Mouse (Mus musculus) embryonic facial prominence, embryonic 13.5 days (tissue): ENCODE results near the gene Clrn3. TPM values are rescaled to one million over a fixed set of nuclear protein-coding genes. Genes with fewer than 3 reads are reported as not detected.
"Not testable (repeated sequence)": the region's sequence is repeated elsewhere in the genome, so short reads cannot be mapped to it uniquely, and the experiment has no call there.

ENCODE experiments used
- ATAC-seq: fragments of 200-750 bp; cut with Nextera tagmentation; 2 replicates; pipeline ENCODE4 v1.8.0; 2017; ENCODE audit warnings: low read depth; ENCODE audit not compliant: insufficient number of reproducible peaks, insufficient read depth, low FRiP score, low TSS enrichment
- H3K27ac ChIP-seq: fragments of 300-500 bp; sonication (generic); 2 replicates; pipeline ENCODE4 v1.5.1; 2015; ENCODE audit warnings: moderate library complexity, mild to moderate bottlenecking, inconsistent platforms
- H3K27me3 ChIP-seq: fragments of 300-500 bp; sonication (generic); 2 replicates; pipeline ENCODE4 v1.6.1; 2015; ENCODE audit warnings: mild to moderate bottlenecking, inconsistent platforms
- H3K36me3 ChIP-seq: fragments of 300-500 bp; sonication (generic); 2 replicates; pipeline ENCODE4 v1.6.1; 2015; ENCODE audit warnings: mild to moderate bottlenecking, inconsistent platforms
- H3K4me1 ChIP-seq: fragments of 300-500 bp; sonication (generic); 2 replicates; pipeline ENCODE4 v1.6.1; 2015; ENCODE audit warnings: inconsistent platforms
- H3K4me2 ChIP-seq: fragments of 300-500 bp; sonication (generic); 2 replicates; pipeline ENCODE4 v1.6.1; 2015; ENCODE audit warnings: moderate library complexity, mild to moderate bottlenecking, inconsistent platforms
- H3K4me3 ChIP-seq: fragments of 300-500 bp; sonication (generic); 2 replicates; pipeline ENCODE4 v1.5.1; 2015; ENCODE audit warnings: mild to moderate bottlenecking, inconsistent platforms
- H3K9ac ChIP-seq: fragments of 300-500 bp; sonication (generic); 2 replicates; pipeline ENCODE4 v1.6.1; 2015; ENCODE audit warnings: mild to moderate bottlenecking, inconsistent platforms
- H3K9me3 ChIP-seq: fragments of 300-500 bp; sonication (generic); 2 replicates; pipeline ENCODE4 v1.6.1; 2016; ENCODE audit warnings: inconsistent platforms
- WGBS: fragments of 180-500 bp; shearing (Covaris S2); methylation state at CpG from one replicate; pipeline ENCODE4 v1.1.7; 2015; ENCODE audit warnings: mixed read lengths; 5-methylcytosine and 5-hydroxymethylcytosine counted together
- polyA plus RNA-seq: library from polyadenylated mRNA; unstranded; fragments of >200 nt; fragmentation: Nextera tagmentation; extraction: Ambion mirVana; gene quantifications from 2 replicates; pipeline ENCODE4 v1.2.1, GENCODE M21; 2015

Clrn3 gene
- polyA plus RNA-seq: 0.21 TPM in 1 of 2 replicates, not detected in the other

DNA sequence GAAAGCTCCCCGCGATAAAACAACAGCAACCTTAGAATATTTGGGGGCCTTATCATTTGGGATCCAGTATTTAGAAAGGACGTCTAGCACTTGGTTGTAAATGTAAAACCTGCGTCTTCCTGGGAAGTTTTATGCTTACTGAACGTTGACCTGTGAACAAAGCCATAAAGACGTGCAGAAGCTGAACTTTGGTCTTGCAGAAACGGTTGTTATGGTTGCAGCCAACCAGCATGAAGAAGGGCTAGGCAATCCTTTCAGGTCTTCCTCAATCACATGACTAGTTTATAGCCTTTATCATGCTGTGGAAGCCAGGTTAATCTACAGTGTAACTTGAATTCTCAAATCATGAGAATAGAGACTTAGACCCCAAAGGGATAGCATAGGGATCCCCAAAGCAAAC, at the start of gene Clrn3:
Clrn3 (minus strand) TSS at position 140 of the 400 bp plus-strand sequence.
- Histone ChIP-seq H3K27ac (no peak within 1 kb of the TSS), H3K36me3 (no peaks in the 10 kb centered on the region), H3K9ac (no peak within 1 kb of the TSS), H3K4me2 (no peak within 1 kb of the TSS), H3K9me3 (no peaks in the 10 kb centered on the region), H3K27me3 (no peaks in the 10 kb centered on the region), H3K4me3 (no peak within 1 kb of the TSS), H3K4me1 (peaks cover 6% of the 10 kb centered on the region; the same call in 1 of the 2 replicates)
- 90% methylated on average over 7 of the region's 7 CpGs for WGBS
- ATAC-seq: no peak

DNA sequence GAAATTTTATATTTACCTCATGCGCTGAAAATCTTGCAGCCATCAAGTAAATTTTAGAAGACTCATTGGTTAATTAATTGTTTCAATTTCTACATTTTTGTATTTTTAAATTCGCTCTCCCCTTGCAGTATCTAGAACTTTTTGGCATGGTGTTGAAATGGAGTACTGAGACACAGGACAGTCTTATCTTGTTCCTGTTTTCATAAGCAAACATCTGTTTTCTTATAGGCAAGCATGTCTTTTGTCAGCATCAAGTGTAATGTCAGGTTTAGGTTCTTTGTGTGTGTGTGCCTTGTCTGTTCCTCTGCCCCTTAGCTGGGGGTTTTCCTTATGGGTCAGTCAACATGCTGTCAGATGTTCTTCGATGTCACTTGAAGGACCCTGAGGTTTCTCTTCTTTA, 47.9 kb upstream of the Clrn3 start:
- no peak overlapping the region for H3K4me2 ChIP-seq
- 94% methylated on average over 3 of the region's 3 CpGs for WGBS
- H3K27ac ChIP-seq: no peak overlapping the region
- no peaks in the 10 kb centered on the region for H3K9me3 ChIP-seq
- H3K9ac ChIP-seq: no peak overlapping the region
- ATAC-seq: no peak
- peaks cover 34% of the 10 kb centered on the region for H3K4me1 ChIP-seq
- H3K27me3 ChIP-seq: no peaks in the 10 kb centered on the region
- H3K36me3 ChIP-seq: no peaks in the 10 kb centered on the region
- no peak overlapping the region for H3K4me3 ChIP-seq

DNA sequence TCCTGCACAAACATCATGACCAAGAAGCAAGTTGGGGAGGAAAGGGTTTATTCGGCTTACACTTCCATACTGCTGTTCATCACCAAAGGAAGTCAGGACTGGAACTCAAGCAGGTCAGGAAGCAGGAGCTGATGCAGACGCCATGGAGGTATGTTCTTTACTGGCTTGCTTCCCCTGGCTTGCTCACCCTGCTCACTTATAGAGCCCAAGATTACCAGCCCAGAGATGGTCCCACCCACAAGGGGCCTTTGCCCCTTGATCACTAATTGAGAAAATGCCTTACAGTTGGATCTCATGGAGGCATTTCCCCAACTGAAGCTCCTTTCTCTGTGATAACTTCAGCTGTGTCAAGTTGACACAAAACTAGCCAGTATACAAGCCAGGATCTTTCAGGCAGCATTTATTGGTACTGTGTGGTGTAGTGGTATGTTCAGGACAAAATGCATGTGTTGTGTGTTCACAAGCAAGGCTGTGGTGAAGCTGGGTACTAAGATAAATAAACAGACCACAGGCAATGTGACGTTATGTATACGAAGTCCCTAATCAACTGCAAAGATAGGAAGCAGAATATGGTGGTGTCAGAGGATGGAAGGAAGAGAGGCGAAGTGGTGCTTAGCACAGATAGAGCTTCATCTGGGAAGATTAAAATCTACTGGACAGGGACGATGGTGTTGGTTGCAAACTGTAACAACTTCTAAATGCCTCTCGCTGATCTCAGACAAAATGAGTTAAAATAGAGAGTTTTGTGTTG, 47.0 kb upstream of the Clrn3 start:
- not testable (repeated sequence) for H3K27ac ChIP-seq, H3K4me3 ChIP-seq, ATAC-seq, H3K9ac ChIP-seq, H3K4me2 ChIP-seq, H3K27me3 ChIP-seq, H3K9me3 ChIP-seq, H3K36me3 ChIP-seq
- WGBS: 76% methylated on average over 7 of the region's 7 CpGs
- peaks cover 38% of the 10 kb centered on the region for H3K4me1 ChIP-seq

GRCm38 (mm10) chr7:135571951-135572559, 43.6 kb upstream of the Clrn3 start:
- Histone ChIP-seq H3K27ac (peak overlapping the region; percentile 81), H3K9ac (no peak overlapping the region), H3K4me1 (peaks cover 27% of the 10 kb centered on the region), H3K4me3 (no peak overlapping the region), H3K4me2 (peak overlapping the region; percentile 33), H3K36me3 (no peaks in the 10 kb centered on the region), H3K9me3 (no peaks in the 10 kb centered on the region), H3K27me3 (no peaks in the 10 kb centered on the region)
- WGBS: 13% methylated on average over 10 of the region's 10 CpGs
- ATAC-seq: peak; percentile 64; the same call in 1 of the 2 replicates

- Histone ChIP-seq H3K9me3 (no peaks in the 10 kb centered on the region), H3K27ac (peak overlapping the region; percentile 78), H3K27me3 (no peaks in the 10 kb centered on the region), H3K4me2 (no peak overlapping the region), H3K4me3 (no peak overlapping the region), H3K4me1 (peaks cover 27% of the 10 kb centered on the region), H3K9ac (no peak overlapping the region), H3K36me3 (no peaks in the 10 kb centered on the region)
- no peak for ATAC-seq
Measured at GRCm38 (mm10) chr7:135571392-135571791, 42.9 kb upstream of the Clrn3 start.

GRCm38 (mm10) chr7:135568550-135568949, 40.1 kb upstream of the Clrn3 start:
- H3K27ac ChIP-seq: no peak overlapping the region
- H3K4me1 ChIP-seq: peaks cover 27% of the 10 kb centered on the region
- H3K36me3 ChIP-seq: no peaks in the 10 kb centered on the region
- H3K9me3 ChIP-seq: no peaks in the 10 kb centered on the region
- H3K9ac ChIP-seq: no peak overlapping the region
- no peaks in the 10 kb centered on the region for H3K27me3 ChIP-seq
- 54% methylated on average over 2 of the region's 2 CpGs for WGBS
- ATAC-seq: no peak
- no peak overlapping the region for H3K4me3 ChIP-seq
- H3K4me2 ChIP-seq: no peak overlapping the region

DNA sequence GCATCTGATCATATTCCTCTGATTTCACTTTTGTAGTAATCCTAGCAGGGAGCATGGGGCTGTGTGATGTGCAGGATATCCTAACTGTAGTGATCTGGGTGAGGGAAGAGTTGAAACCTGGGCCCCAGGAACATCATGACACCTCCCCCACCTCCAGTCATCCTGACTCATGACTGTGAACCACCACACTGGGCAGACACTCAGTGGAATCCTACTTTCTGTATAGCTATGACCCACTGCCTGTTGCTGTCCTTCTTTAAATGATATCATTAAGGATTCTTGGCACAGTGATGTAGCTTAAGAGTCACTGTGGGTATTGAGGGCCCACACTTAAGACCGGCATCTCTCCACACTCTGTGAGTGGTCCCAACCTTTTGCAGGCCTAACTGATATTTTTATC, 39.1 kb upstream of the Clrn3 start:
- Histone ChIP-seq H3K4me3 (no peak overlapping the region), H3K27ac (no peak overlapping the region), H3K9ac (no peak overlapping the region), H3K36me3 (no peaks in the 10 kb centered on the region), H3K4me1 (peaks cover 23% of the 10 kb centered on the region), H3K4me2 (no peak overlapping the region), H3K27me3 (no peaks in the 10 kb centered on the region), H3K9me3 (no peaks in the 10 kb centered on the region)
- 94% methylated on average over 1 of the region's 1 CpGs for WGBS
- no peak for ATAC-seq

- Histone ChIP-seq H3K4me2 (no peak overlapping the region), H3K4me1 (peaks cover 9% of the 10 kb centered on the region), H3K27me3 (no peaks in the 10 kb centered on the region), H3K36me3 (no peaks in the 10 kb centered on the region), H3K9me3 (no peaks in the 10 kb centered on the region), H3K9ac (no peak overlapping the region), H3K27ac (no peak overlapping the region), H3K4me3 (no peak overlapping the region)
- 82% methylated on average over 5 of the region's 5 CpGs for WGBS
- ATAC-seq: no peak
Measured at GRCm38 (mm10) chr7:135566013-135566412, 37.6 kb upstream of the Clrn3 start.

DNA sequence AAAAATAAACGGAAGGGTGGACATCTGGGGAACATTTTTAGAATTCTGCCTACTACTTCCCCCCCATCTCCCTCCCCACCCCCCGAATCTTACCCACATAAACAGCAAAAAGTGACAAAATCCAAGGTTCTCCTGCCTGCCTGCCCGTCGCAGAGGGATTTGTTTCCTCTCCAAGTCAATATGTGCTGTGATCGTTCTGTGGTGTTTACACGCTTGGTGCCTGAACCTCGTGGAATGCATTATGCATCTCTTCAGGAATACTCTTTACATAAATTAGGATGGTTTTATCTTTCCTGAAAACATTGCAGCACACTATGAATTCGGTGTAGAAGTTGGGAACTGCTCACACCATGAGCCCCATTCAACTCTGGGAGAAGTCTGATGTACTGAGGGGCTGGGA, 35.6 kb upstream of the Clrn3 start:
- Histone ChIP-seq H3K4me2 (no peak overlapping the region), H3K9ac (no peak overlapping the region), H3K4me1 (peaks cover 8% of the 10 kb centered on the region; the same call in 1 of the 2 replicates), H3K4me3 (no peak overlapping the region), H3K36me3 (no peaks in the 10 kb centered on the region), H3K9me3 (no peaks in the 10 kb centered on the region), H3K27ac (no peak overlapping the region), H3K27me3 (no peaks in the 10 kb centered on the region)
- ATAC-seq: no peak
- 64% methylated on average over 8 of the region's 8 CpGs for WGBS

GRCm38 (mm10) chr7:135560280-135560679, 31.8 kb upstream of the Clrn3 start:
- no peak overlapping the region for H3K4me3 ChIP-seq
- no peak for ATAC-seq
- H3K4me1 ChIP-seq: no peaks in the 10 kb centered on the region
- no peak overlapping the region for H3K9ac ChIP-seq
- H3K27me3 ChIP-seq: no peaks in the 10 kb centered on the region
- H3K4me2 ChIP-seq: no peak overlapping the region
- no peak overlapping the region for H3K27ac ChIP-seq
- no peaks in the 10 kb centered on the region for H3K36me3 ChIP-seq
- H3K9me3 ChIP-seq: no peaks in the 10 kb centered on the region
- WGBS: 33% methylated on average over 1 of the region's 1 CpGs

DNA sequence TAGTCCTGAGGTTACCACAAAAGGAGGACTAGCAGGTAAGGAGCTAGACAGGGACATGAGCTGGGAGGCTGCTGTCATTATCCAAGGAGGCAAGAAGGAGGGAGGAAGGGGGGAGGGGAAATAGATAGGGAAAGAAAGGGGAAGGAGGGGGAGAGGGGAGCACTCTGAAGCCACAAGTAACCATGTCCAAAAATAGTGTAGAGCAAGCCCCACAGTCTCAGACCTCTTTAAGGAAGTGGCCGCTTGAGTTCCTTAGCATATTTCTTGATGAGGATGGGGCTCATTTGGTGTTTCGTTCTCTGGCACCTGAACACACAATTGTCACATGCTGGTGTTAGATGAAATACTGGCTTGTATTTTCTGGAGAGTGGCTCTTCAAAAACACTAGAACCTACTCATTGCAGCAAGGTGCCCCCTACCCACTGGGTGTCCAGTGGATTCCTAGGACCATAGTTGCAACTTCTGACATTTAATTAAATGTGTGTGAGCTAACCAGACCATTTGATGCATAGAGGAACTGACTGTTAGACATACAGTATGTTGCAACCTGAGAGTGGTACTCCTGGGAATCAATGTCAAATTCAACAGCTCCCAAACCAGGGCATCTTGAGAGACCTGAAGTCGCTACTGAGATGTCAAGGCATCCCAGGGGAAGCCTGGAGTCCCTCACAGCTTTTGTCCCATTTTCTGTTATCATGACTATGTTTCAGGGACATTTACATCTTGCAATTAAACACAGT, 28.4 kb upstream of the Clrn3 start:
- Histone ChIP-seq H3K4me3 (no peak overlapping the region), H3K9me3 (no peaks in the 10 kb centered on the region), H3K36me3 (no peaks in the 10 kb centered on the region), H3K27me3 (no peaks in the 10 kb centered on the region), H3K27ac (no peak overlapping the region), H3K4me2 (no peak overlapping the region), H3K4me1 (peaks cover 5% of the 10 kb centered on the region; the same call in 1 of the 2 replicates), H3K9ac (no peak overlapping the region)
- WGBS: 85% methylated on average over 3 of the region's 3 CpGs
- no peak for ATAC-seq
